Mouse (Mus musculus) adrenal gland, adult 2 months (tissue): ENCODE data around the gene Hnrnpul2. TPM values are rescaled to one million over a fixed set of nuclear protein-coding genes. Genes with fewer than 3 reads are reported as not detected.
A peak's percentile ranks its signal among the peaks of the same experiment; 100 is the strongest.
"Not testable (repeated sequence)": the region's sequence is repeated elsewhere in the genome, so short reads cannot be mapped to it uniquely, and the experiment has no call there.

Source experiments
- DNase-seq: peaks from one replicate; pipeline ENCODE4 v3.0.0; 2021
- polyA plus RNA-seq: library from polyadenylated mRNA; depleted of rRNA; stranded (reverse); fragments of >200 nt; gene quantifications from 2 replicates; pipeline ENCODE4 v1.2.3, GENCODE M21; 2012; rRNA removed
- total RNA-seq, 2 experiments: library from RNA; stranded (reverse); gene quantifications; 2 replicates each; pipeline ENCODE4 v1.2.3; 2021

Hnrnpul2 gene
- total and polyA plus RNA-seq, 3 experiments: 10.0 to 57.4 (median 56.3) TPM

- DNase-seq: no peak
These were observed 31.8 kb downstream of the Hnrnpul2 start for GRCm38 (mm10) chr19:8851639-8852038.

GRCm38 (mm10) chr19:8852236-8852928 is 32.6 kb downstream of the Hnrnpul2 start:
- no peak for DNase-seq

GRCm38 (mm10) chr19:8853117-8853516 is 33.3 kb downstream of the Hnrnpul2 start:
- DNase-seq: no peak

- DNase-seq: peak; percentile 60
These were observed 37.9 kb downstream of the Hnrnpul2 start for GRCm38 (mm10) chr19:8857689-8858088.

- DNase-seq: no peak
These were observed 39.2 kb downstream of the Hnrnpul2 start for GRCm38 (mm10) chr19:8859018-8859417.

GRCm38 (mm10) chr19:8864265-8864664 is 44.5 kb downstream of the Hnrnpul2 start:
- DNase-seq: no peak

- not testable (repeated sequence) for DNase-seq
These were observed 50.6 kb downstream of the Hnrnpul2 start for GRCm38 (mm10) chr19:8870381-8870780.

GRCm38 (mm10) chr19:8870838-8871237 is 51.0 kb downstream of the Hnrnpul2 start:
- no peak for DNase-seq

- DNase-seq: peak; percentile 99
These were observed 51.7 kb downstream of the Hnrnpul2 start, which contains the start of gene Ubxn1 for GRCm38 (mm10) chr19:8871267-8872186. TSS of gene Ubxn1 (plus strand) at chr19:8871496.

- DNase-seq: peak; percentile 36
These were observed 52.5 kb downstream of the Hnrnpul2 start for GRCm38 (mm10) chr19:8872266-8872840.

GRCm38 (mm10) chr19:8875031-8875430 is 55.2 kb downstream of the Hnrnpul2 start:
- DNase-seq: no peak

GRCm38 (mm10) chr19:8880311-8881033 is 60.7 kb downstream of the Hnrnpul2 start, which contains the start of gene Uqcc3:
TSS of gene Uqcc3 (minus strand) at chr19:8880923.
- DNase-seq: peak; percentile 94

- no peak for DNase-seq
These were observed 61.2 kb downstream of the Hnrnpul2 start for GRCm38 (mm10) chr19:8881034-8881392.

GRCm38 (mm10) chr19:8883616-8884015 is 63.8 kb downstream of the Hnrnpul2 start, which contains the start of the genes Lbhd1 and Gm49403:
TSS of gene Lbhd1 (plus strand) at chr19:8883732.
TSS of gene Gm49403 (plus strand) at chr19:8883930.
- DNase-seq: no peak

Other genes starting within 250 kb of the Hnrnpul2 start
Only the 30 nearest of the 33 such genes appear.
- 1 to 10 TPM in 1 of 2 experiments, under 1 TPM in 1; 0.86 to 1.9 TPM for gene Chrm1, start 156.2 kb upstream of the Hnrnpul2 start, total RNA-seq
- gene Chrm1, start 156.2 kb upstream of the Hnrnpul2 start, polyA plus RNA-seq: 1.1 and 1.5 TPM in 2 replicates
- gene Slc3a2, start 96.6 kb upstream of the Hnrnpul2 start, total RNA-seq: 100 to 1,000 TPM; 202 to 548 TPM
- 162 and 192 TPM in 2 replicates for gene Slc3a2, start 96.6 kb upstream of the Hnrnpul2 start, polyA plus RNA-seq
- 10 to 100 TPM; 54.3 to 77.1 TPM for gene Wdr74, start 84.2 kb upstream of the Hnrnpul2 start, total RNA-seq
- gene Wdr74, start 84.2 kb upstream of the Hnrnpul2 start, polyA plus RNA-seq: 23.4 and 24.0 TPM in 2 replicates
- under 1 TPM; 0.79 to 0.84 TPM for gene 1700092M07Rik, start 79.3 kb upstream of the Hnrnpul2 start, total RNA-seq
- not detected in 2 replicates for gene 1700092M07Rik, start 79.3 kb upstream of the Hnrnpul2 start, polyA plus RNA-seq
- 10 to 100 TPM; 80.4 to 95.4 TPM for gene Stx5a, start 78.6 kb upstream of the Hnrnpul2 start, total RNA-seq
- gene Stx5a, start 78.6 kb upstream of the Hnrnpul2 start, polyA plus RNA-seq: 67.1 and 73.5 TPM in 2 replicates
- gene Nxf1, start 62.9 kb upstream of the Hnrnpul2 start, total RNA-seq: 100 to 1,000 TPM; 102 to 165 TPM
- 43.4 and 48.0 TPM in 2 replicates for gene Nxf1, start 62.9 kb upstream of the Hnrnpul2 start, polyA plus RNA-seq
- gene Tmem223, start 49.0 kb upstream of the Hnrnpul2 start, total RNA-seq: 100 to 1,000 TPM; 114 to 134 TPM
- 352 and 381 TPM in 2 replicates for gene Tmem223, start 49.0 kb upstream of the Hnrnpul2 start, polyA plus RNA-seq
- 10 to 100 TPM; 60.9 to 62.7 TPM for gene Tmem179b, start 45.5 kb upstream of the Hnrnpul2 start, total RNA-seq
- gene Tmem179b, start 45.5 kb upstream of the Hnrnpul2 start, polyA plus RNA-seq: 163 and 218 TPM in 2 replicates
- 10 to 100 TPM; 11.9 to 17.2 TPM for gene Taf6l, start 33.6 kb upstream of the Hnrnpul2 start, total RNA-seq
- gene Taf6l, start 33.6 kb upstream of the Hnrnpul2 start, polyA plus RNA-seq: 22.4 and 25.1 TPM in 2 replicates
- 100 to 1,000 TPM in 1 of 2 experiments, 10 to 100 TPM in 1; 71.9 to 103 TPM for gene Polr2g, start 21.4 kb upstream of the Hnrnpul2 start, total RNA-seq
- 24.0 and 25.9 TPM in 2 replicates for gene Polr2g, start 21.4 kb upstream of the Hnrnpul2 start, polyA plus RNA-seq
- gene Zbtb3, start 17.5 kb upstream of the Hnrnpul2 start, total RNA-seq: 1 to 10 TPM; 2.1 to 3.4 TPM
- gene Zbtb3, start 17.5 kb upstream of the Hnrnpul2 start, polyA plus RNA-seq: 1.9 and 2.4 TPM in 2 replicates
- gene Ttc9c, start 677 bp upstream of the Hnrnpul2 start, total RNA-seq: 10 to 100 TPM; 28.8 to 39.3 TPM
- 5.4 and 7.0 TPM in 2 replicates for gene Ttc9c, start 677 bp upstream of the Hnrnpul2 start, polyA plus RNA-seq
- 10 to 100 TPM in 1 of 2 experiments, not detected in 1; 11.6 TPM for gene AC129217.1, start 9.8 kb downstream of the Hnrnpul2 start, total RNA-seq
- not detected in 2 replicates for gene AC129217.1, start 9.8 kb downstream of the Hnrnpul2 start, polyA plus RNA-seq
- gene Bscl2, start 17.5 kb downstream of the Hnrnpul2 start, total RNA-seq: 100 to 1,000 TPM; 178 to 191 TPM
- 373 and 386 TPM in 2 replicates for gene Bscl2, start 17.5 kb downstream of the Hnrnpul2 start, polyA plus RNA-seq
- gene Gng3, start 19.2 kb downstream of the Hnrnpul2 start, total RNA-seq: 1 to 10 TPM; 5.7 to 7.0 TPM
- 6.8 and 7.3 TPM in 2 replicates for gene Gng3, start 19.2 kb downstream of the Hnrnpul2 start, polyA plus RNA-seq
- 1 to 10 TPM; 2.2 to 6.2 TPM for gene Lrrn4cl, start 30.8 kb downstream of the Hnrnpul2 start, total RNA-seq
- 1.2 and 1.3 TPM in 2 replicates for gene Lrrn4cl, start 30.8 kb downstream of the Hnrnpul2 start, polyA plus RNA-seq
- gene Ubxn1, start 51.5 kb downstream of the Hnrnpul2 start, total RNA-seq: 100 to 1,000 TPM; 197 to 224 TPM
- gene Ubxn1, start 51.5 kb downstream of the Hnrnpul2 start, polyA plus RNA-seq: 140 and 142 TPM in 2 replicates
- 10 to 100 TPM; 48.7 to 76.9 TPM for gene Uqcc3, start 60.9 kb downstream of the Hnrnpul2 start, total RNA-seq
- 16.0 and 18.1 TPM in 2 replicates for gene Uqcc3, start 60.9 kb downstream of the Hnrnpul2 start, polyA plus RNA-seq
- 10 to 100 TPM in 1 of 2 experiments, 1 to 10 TPM in 1; 5.8 to 13.3 TPM for gene Lbhd1, start 63.7 kb downstream of the Hnrnpul2 start, total RNA-seq
- 0.28 and 1.1 TPM in 2 replicates for gene Lbhd1, start 63.7 kb downstream of the Hnrnpul2 start, polyA plus RNA-seq
- gene Gm49403, start 63.9 kb downstream of the Hnrnpul2 start, total RNA-seq: not detected
- gene Gm49403, start 63.9 kb downstream of the Hnrnpul2 start, polyA plus RNA-seq: not detected in 2 replicates
- 10 to 100 TPM; 46.8 to 53.6 TPM for gene 1810009A15Rik, start 68.8 kb downstream of the Hnrnpul2 start, total RNA-seq
- 4.3 and 5.6 TPM in 2 replicates for gene 1810009A15Rik, start 68.8 kb downstream of the Hnrnpul2 start, polyA plus RNA-seq
- 1 to 10 TPM; 3.2 to 4.5 TPM for gene Gm49416, start 68.9 kb downstream of the Hnrnpul2 start, total RNA-seq
- not detected in 2 replicates for gene Gm49416, start 68.9 kb downstream of the Hnrnpul2 start, polyA plus RNA-seq
- 10 to 100 TPM; 21.5 to 23.7 TPM for gene Ints5, start 73.0 kb downstream of the Hnrnpul2 start, total RNA-seq
- gene Ints5, start 73.0 kb downstream of the Hnrnpul2 start, polyA plus RNA-seq: 23.5 and 29.6 TPM in 2 replicates
- 100 to 1,000 TPM; 172 to 199 TPM for gene Ganab, start 78.1 kb downstream of the Hnrnpul2 start, total RNA-seq
- 77.2 and 98.7 TPM in 2 replicates for gene Ganab, start 78.1 kb downstream of the Hnrnpul2 start, polyA plus RNA-seq
- gene B3gat3, start 100.4 kb downstream of the Hnrnpul2 start, total RNA-seq: 10 to 100 TPM; 57.0 to 70.5 TPM
- 147 and 159 TPM in 2 replicates for gene B3gat3, start 100.4 kb downstream of the Hnrnpul2 start, polyA plus RNA-seq
- gene Rom1, start 109.3 kb downstream of the Hnrnpul2 start, total RNA-seq: 10 to 100 TPM; 37.0 to 46.9 TPM
- 105 and 116 TPM in 2 replicates for gene Rom1, start 109.3 kb downstream of the Hnrnpul2 start, polyA plus RNA-seq
- 10 to 100 TPM; 39.7 to 51.0 TPM for gene Eml3, start 109.5 kb downstream of the Hnrnpul2 start, total RNA-seq
- gene Eml3, start 109.5 kb downstream of the Hnrnpul2 start, polyA plus RNA-seq: 70.6 and 80.7 TPM in 2 replicates
- gene Mta2, start 121.9 kb downstream of the Hnrnpul2 start, total RNA-seq: 10 to 100 TPM; 81.8 to 86.1 TPM
- 15.9 and 20.6 TPM in 2 replicates for gene Mta2, start 121.9 kb downstream of the Hnrnpul2 start, polyA plus RNA-seq
- gene Tut1, start 133.8 kb downstream of the Hnrnpul2 start, total RNA-seq: 10 to 100 TPM; 19.6 to 23.9 TPM
- gene Tut1, start 133.8 kb downstream of the Hnrnpul2 start, polyA plus RNA-seq: 16.3 and 22.4 TPM in 2 replicates
- 100 to 1,000 TPM; 331 to 355 TPM for gene Eef1g, start 147.0 kb downstream of the Hnrnpul2 start, total RNA-seq
- 63.8 and 90.8 TPM in 2 replicates for gene Eef1g, start 147.0 kb downstream of the Hnrnpul2 start, polyA plus RNA-seq